Mouse (Mus musculus): ENCODE results near the gene Plod3. TPM values are rescaled to one million over a fixed set of nuclear protein-coding genes. Genes with fewer than 3 reads are reported as not detected.
A peak's percentile ranks its signal among the peaks of the same experiment; 100 is the strongest.

Gene Plod3
- polyA plus RNA-seq, 1 experiment from 2014 or later: 38.3 TPM

- peak within 1 kb of the TSS; percentile 85 for H3K27ac ChIP-seq (ENCODE audit: low read length)
- H3K9ac ChIP-seq (replicated peaks; ENCODE audit: low read depth): peak within 1 kb of the TSS; percentile 64
- H3K4me1 ChIP-seq (ENCODE audit: insufficient read depth, low read depth, low read length): peaks cover 5% of the 10 kb centered on the region
- no peaks in the 10 kb centered on the region for H3K27me3 ChIP-seq (replicated peaks; ENCODE audit: insufficient read depth, low read length)
- TF ChIP-seq CTCF (IDR thresholded peaks at IDR 0.05) (no peak; the same call in none of the 2 replicates), EP300 (IDR thresholded peaks at IDR 0.05) (no peak)
- H3K4me2 ChIP-seq (replicated peaks; ENCODE audit: low read depth, low read length): peak within 1 kb of the TSS; percentile 71
- ATAC-seq (peak; percentile 100), DNase-seq (ENCODE audit: low spot score) (peak; percentile 99)
- 0% methylated on average over 23 of the region's 23 CpGs for whole genome bisulfite sequencing
- H3K4me3 ChIP-seq (ENCODE audit: low read depth, low read length): peak within 1 kb of the TSS; percentile 65
- H3K9me3 ChIP-seq (ENCODE audit: low read length): no peaks in the 10 kb centered on the region
- no peaks in the 10 kb centered on the region for H3K36me3 ChIP-seq (ENCODE audit: insufficient read depth, low read length)
Observed at GRCm38 (mm10) chr5:136953015-136953414, 33.8 kb upstream of the Plod3 start, which contains the start of gene Fis1. Fis1 (plus strand) TSS chr5:136953275.

- TF ChIP-seq CTCF (IDR thresholded peaks at IDR 0.05) (no peak), EP300 (IDR thresholded peaks at IDR 0.05) (peak; percentile 1; the same call in 1 of the 2 replicates)
- Histone ChIP-seq H3K4me2 (replicated peaks; ENCODE audit: low read depth, low read length) (peak overlapping the region; percentile 71), H3K4me3 (ENCODE audit: low read depth, low read length) (peak overlapping the region; percentile 65), H3K27me3 (replicated peaks; ENCODE audit: insufficient read depth, low read length) (no peaks in the 10 kb centered on the region), H3K4me1 (ENCODE audit: insufficient read depth, low read depth, low read length) (peaks cover 5% of the 10 kb centered on the region), H3K9ac (replicated peaks; ENCODE audit: low read depth) (peak overlapping the region; percentile 64), H3K9me3 (ENCODE audit: low read length) (no peaks in the 10 kb centered on the region), H3K36me3 (ENCODE audit: insufficient read depth, low read length) (no peaks in the 10 kb centered on the region), H3K27ac (ENCODE audit: low read length) (peak overlapping the region; percentile 85)
- DNase-seq (ENCODE audit: low spot score) (peak; percentile 88), ATAC-seq (peak; percentile 38)
- WGBS: 2% methylated on average over 12 of the region's 12 CpGs
Observed at GRCm38 (mm10) chr5:136953440-136953951, 33.3 kb upstream of the Plod3 start.

- Histone ChIP-seq H3K4me1 (ENCODE audit: insufficient read depth, low read depth, low read length) (peaks cover 5% of the 10 kb centered on the region), H3K4me2 (replicated peaks; ENCODE audit: low read depth, low read length) (no peak overlapping the region), H3K9me3 (ENCODE audit: low read length) (no peaks in the 10 kb centered on the region), H3K9ac (replicated peaks; ENCODE audit: low read depth) (no peak overlapping the region), H3K4me3 (ENCODE audit: low read depth, low read length) (no peak overlapping the region), H3K36me3 (ENCODE audit: insufficient read depth, low read length) (no peaks in the 10 kb centered on the region), H3K27me3 (replicated peaks; ENCODE audit: insufficient read depth, low read length) (no peaks in the 10 kb centered on the region), H3K27ac (ENCODE audit: low read length) (no peak overlapping the region)
- ATAC-seq (no peak), DNase-seq (ENCODE audit: low spot score) (no peak)
- TF ChIP-seq EP300 (IDR thresholded peaks at IDR 0.05): no peak
- TF ChIP-seq CTCF (IDR thresholded peaks at IDR 0.05): no peak
- 62% methylated on average over 4 of the region's 4 CpGs for whole genome bisulfite sequencing
Observed at GRCm38 (mm10) chr5:136955622-136956021, 31.2 kb upstream of the Plod3 start.

- WGBS: 63% methylated on average over 1 of the region's 1 CpGs
- Histone ChIP-seq H3K27ac (ENCODE audit: low read length) (no peak overlapping the region), H3K36me3 (ENCODE audit: insufficient read depth, low read length) (no peaks in the 10 kb centered on the region), H3K9me3 (ENCODE audit: low read length) (no peaks in the 10 kb centered on the region), H3K27me3 (replicated peaks; ENCODE audit: insufficient read depth, low read length) (no peaks in the 10 kb centered on the region), H3K9ac (replicated peaks; ENCODE audit: low read depth) (no peak overlapping the region), H3K4me1 (ENCODE audit: insufficient read depth, low read depth, low read length) (peaks cover 10% of the 10 kb centered on the region), H3K4me3 (ENCODE audit: low read depth, low read length) (no peak overlapping the region), H3K4me2 (replicated peaks; ENCODE audit: low read depth, low read length) (no peak overlapping the region)
- TF ChIP-seq CTCF (IDR thresholded peaks at IDR 0.05) (no peak), EP300 (IDR thresholded peaks at IDR 0.05) (no peak)
- ATAC-seq (no peak), DNase-seq (ENCODE audit: low spot score) (peak; percentile 59)
Observed at GRCm38 (mm10) chr5:136957250-136957649, 29.6 kb upstream of the Plod3 start.

- Histone ChIP-seq H3K27me3 (replicated peaks; ENCODE audit: insufficient read depth, low read length) (no peaks in the 10 kb centered on the region), H3K9me3 (ENCODE audit: low read length) (no peaks in the 10 kb centered on the region), H3K36me3 (ENCODE audit: insufficient read depth, low read length) (no peaks in the 10 kb centered on the region; the same call in 1 of the 2 replicates), H3K9ac (replicated peaks; ENCODE audit: low read depth) (no peak overlapping the region), H3K4me1 (ENCODE audit: insufficient read depth, low read depth, low read length) (peaks cover 8% of the 10 kb centered on the region), H3K27ac (ENCODE audit: low read length) (peak overlapping the region; percentile 26), H3K4me2 (replicated peaks; ENCODE audit: low read depth, low read length) (no peak overlapping the region), H3K4me3 (ENCODE audit: low read depth, low read length) (no peak overlapping the region)
- TF ChIP-seq EP300 (IDR thresholded peaks at IDR 0.05) (0 out of 2 replicates have a peak, but pooled peaks have one; percentile 35), CTCF (IDR thresholded peaks at IDR 0.05) (no peak)
- peak; percentile 78 for DNase-seq (ENCODE audit: low spot score)
- peak; percentile 23 for ATAC-seq
- 45% methylated on average over 5 of the region's 5 CpGs for WGBS
Observed at GRCm38 (mm10) chr5:136958991-136959605, 27.7 kb upstream of the Plod3 start.

GRCm38 (mm10) chr5:136960053-136960452 is 26.8 kb upstream of the Plod3 start:
- ATAC-seq: no peak
- no peak for DNase-seq (ENCODE audit: low spot score)
- TF ChIP-seq CTCF (IDR thresholded peaks at IDR 0.05) (no peak), EP300 (IDR thresholded peaks at IDR 0.05) (no peak)
- H3K27me3 ChIP-seq (replicated peaks; ENCODE audit: insufficient read depth, low read length): no peaks in the 10 kb centered on the region
- H3K4me1 ChIP-seq (ENCODE audit: insufficient read depth, low read depth, low read length): peaks cover 7% of the 10 kb centered on the region; the same call in 1 of the 2 replicates
- H3K4me2 ChIP-seq (replicated peaks; ENCODE audit: low read depth, low read length): no peak overlapping the region
- H3K27ac ChIP-seq (ENCODE audit: low read length): no peak overlapping the region
- WGBS: 76% methylated on average over 6 of the region's 6 CpGs
- no peaks in the 10 kb centered on the region for H3K9me3 ChIP-seq (ENCODE audit: low read length)
- no peak overlapping the region for H3K9ac ChIP-seq (replicated peaks; ENCODE audit: low read depth)
- H3K4me3 ChIP-seq (ENCODE audit: low read depth, low read length): no peak overlapping the region
- H3K36me3 ChIP-seq (ENCODE audit: insufficient read depth, low read length): no peaks in the 10 kb centered on the region; the same call in 1 of the 2 replicates

All from lung, postnatal 0 days (tissue).